Mouse (Mus musculus): Measurements from ENCODE around the gene Htra2. TPM values are rescaled to one million over a fixed set of nuclear protein-coding genes. Genes with fewer than 3 reads are reported as not detected.

Htra2 gene
- total RNA-seq, 4 experiments from 2014 or later: 50.0 to 60.6 (median 51.8) TPM

- no peak for DNase-seq (ENCODE audit: low spot score in 2 of 2)
Observed at GRCm38 (mm10) chr6:83033249-83034185, 21.6 kb downstream of the Htra2 start, which contains the start of the genes Dok1 and Loxl3. Gene Dok1 (minus strand): TSS chr6:83033471. Gene Loxl3 (plus strand): TSS chr6:83034173.

GRCm38 (mm10) chr6:83032769-83033191, 22.3 kb downstream of the Htra2 start:
- no peak for DNase-seq (ENCODE audit: low spot score in 2 of 2)

GRCm38 (mm10) chr6:83031921-83032590, 23.0 kb downstream of the Htra2 start:
- no peak for DNase-seq (ENCODE audit: low spot score in 2 of 2)

- DNase-seq (ENCODE audit: low spot score in 2 of 2): no peak
Observed at GRCm38 (mm10) chr6:83031111-83031510, 24.0 kb downstream of the Htra2 start.

GRCm38 (mm10) chr6:83029777-83030176, 25.3 kb downstream of the Htra2 start:
- DNase-seq (ENCODE audit: low spot score in 2 of 2): no peak

GRCm38 (mm10) chr6:83027706-83028105, 27.4 kb downstream of the Htra2 start:
- DNase-seq (ENCODE audit: low spot score in 2 of 2): no peak

- no peak for DNase-seq (ENCODE audit: low spot score in 2 of 2)
Observed at GRCm38 (mm10) chr6:83027293-83027692, 27.8 kb downstream of the Htra2 start.

- no peak for DNase-seq (ENCODE audit: low spot score in 2 of 2)
Observed at GRCm38 (mm10) chr6:83025221-83025620, 29.9 kb downstream of the Htra2 start.

GRCm38 (mm10) chr6:83024421-83024820, 30.7 kb downstream of the Htra2 start:
- DNase-seq (ENCODE audit: low spot score in 2 of 2): no peak

- no peak for DNase-seq (ENCODE audit: low spot score in 2 of 2)
Observed at GRCm38 (mm10) chr6:83023786-83024185, 31.3 kb downstream of the Htra2 start.

GRCm38 (mm10) chr6:83023008-83023407, 32.1 kb downstream of the Htra2 start:
- DNase-seq (ENCODE audit: low spot score in 2 of 2): no peak

GRCm38 (mm10) chr6:83020836-83021593, 34.1 kb downstream of the Htra2 start:
- DNase-seq (ENCODE audit: low spot score in 2 of 2): no peak

- no peak for DNase-seq (ENCODE audit: low spot score in 2 of 2)
Observed at GRCm38 (mm10) chr6:83020121-83020520, 35.0 kb downstream of the Htra2 start.

GRCm38 (mm10) chr6:83019044-83019443, 36.0 kb downstream of the Htra2 start:
- DNase-seq (ENCODE audit: low spot score in 2 of 2): no peak

GRCm38 (mm10) chr6:83017190-83017589, 37.9 kb downstream of the Htra2 start:
- DNase-seq (ENCODE audit: low spot score in 2 of 2): no peak

- no peak for DNase-seq (ENCODE audit: low spot score in 2 of 2)
Observed at GRCm38 (mm10) chr6:83015749-83016148, 39.3 kb downstream of the Htra2 start.

- DNase-seq (ENCODE audit: low spot score in 2 of 2): no peak
Observed at GRCm38 (mm10) chr6:83014482-83015466, 40.3 kb downstream of the Htra2 start.

- no peak for DNase-seq (ENCODE audit: low spot score in 2 of 2)
Observed at GRCm38 (mm10) chr6:83013444-83013843, 41.6 kb downstream of the Htra2 start.

- no peak for DNase-seq (ENCODE audit: low spot score in 2 of 2)
Observed at GRCm38 (mm10) chr6:83011756-83012155, 43.3 kb downstream of the Htra2 start.

- DNase-seq (ENCODE audit: low spot score in 2 of 2): no peak
Observed at GRCm38 (mm10) chr6:83011255-83011654, 43.8 kb downstream of the Htra2 start.

Measured in layer of hippocampus, adult 8-10 months (tissue).